Mouse (Mus musculus) hindbrain, embryonic 11.5 days (tissue): ENCODE data around the gene Prune2. TPM values are rescaled to one million over a fixed set of nuclear protein-coding genes. Genes with fewer than 3 reads are reported as not detected.

Experiments used
- ATAC-seq: fragments of 200-750 bp; cut with Nextera tagmentation; 2 replicates; pipeline ENCODE4 v1.8.0; 2017; ENCODE audit warnings: mild to moderate bottlenecking, moderate TSS enrichment, moderate library complexity; ENCODE audit not compliant: low FRiP score
- DNase-seq: peaks from one replicate; pipeline ENCODE4 v3.0.0-alpha.2; 2015; ENCODE audit warnings: low spot score
- H3K27ac ChIP-seq: fragments of 300-500 bp; sonication (generic); 2 replicates; pipeline ENCODE4 v1.5.1; 2014; ENCODE audit warnings: mild to moderate bottlenecking, low read depth, low read length
- H3K27me3 ChIP-seq: fragments of 300-500 bp; sonication (generic); 2 replicates; pipeline ENCODE4 v1.6.1; 2014; ENCODE audit warnings: mild to moderate bottlenecking, low read length, moderate library complexity, mixed read lengths; ENCODE audit not compliant: control insufficient read depth, insufficient read depth
- H3K36me3 ChIP-seq: fragments of 300-500 bp; sonication (generic); 2 replicates; pipeline ENCODE4 v1.6.1; 2014; ENCODE audit warnings: mild to moderate bottlenecking, low read length, moderate library complexity, mixed read lengths; ENCODE audit not compliant: control insufficient read depth, insufficient read depth
- H3K4me1 ChIP-seq: fragments of 300-500 bp; sonication (generic); replicated peaks from 2 replicates; pipeline ENCODE4 v1.6.1; 2014; ENCODE audit warnings: low read length, mixed read lengths; ENCODE audit not compliant: control insufficient read depth, insufficient read depth
- H3K4me2 ChIP-seq: fragments of 300-500 bp; sonication (generic); replicated peaks from 2 replicates; pipeline ENCODE4 v1.6.1; 2014; ENCODE audit warnings: mild to moderate bottlenecking, low read depth, low read length
- H3K4me3 ChIP-seq: fragments of 300-500 bp; sonication (generic); 2 replicates; pipeline ENCODE4 v1.5.1; 2014; ENCODE audit warnings: low read depth, low read length
- H3K9ac ChIP-seq: fragments of 300-500 bp; sonication (generic); 2 replicates; pipeline ENCODE4 v1.6.1; 2014; ENCODE audit warnings: low read depth, low read length
- H3K9me3 ChIP-seq: fragments of 300-500 bp; sonication (generic); 2 replicates; pipeline ENCODE4 v1.6.1; 2016; ENCODE audit warnings: low read length; ENCODE audit not compliant: control insufficient read depth
- WGBS: fragments of 180-500 bp; shearing (Covaris S2); extraction: QIAGEN DNeasy Blood & Tissue Kit; methylation state at CpG from one replicate; pipeline ENCODE4 v1.1.7; 2014; 5-methylcytosine and 5-hydroxymethylcytosine counted together
- polyA plus RNA-seq: library from polyadenylated mRNA; unstranded; fragments of >200 nt; fragmentation: Nextera tagmentation; extraction: Ambion mirVana; gene quantifications from 2 replicates; pipeline ENCODE4 v1.2.1, GENCODE M21; 2014

Prune2 gene
- polyA plus RNA-seq, 1 experiment from 2014 or later, result 2.9 TPM

DNA sequence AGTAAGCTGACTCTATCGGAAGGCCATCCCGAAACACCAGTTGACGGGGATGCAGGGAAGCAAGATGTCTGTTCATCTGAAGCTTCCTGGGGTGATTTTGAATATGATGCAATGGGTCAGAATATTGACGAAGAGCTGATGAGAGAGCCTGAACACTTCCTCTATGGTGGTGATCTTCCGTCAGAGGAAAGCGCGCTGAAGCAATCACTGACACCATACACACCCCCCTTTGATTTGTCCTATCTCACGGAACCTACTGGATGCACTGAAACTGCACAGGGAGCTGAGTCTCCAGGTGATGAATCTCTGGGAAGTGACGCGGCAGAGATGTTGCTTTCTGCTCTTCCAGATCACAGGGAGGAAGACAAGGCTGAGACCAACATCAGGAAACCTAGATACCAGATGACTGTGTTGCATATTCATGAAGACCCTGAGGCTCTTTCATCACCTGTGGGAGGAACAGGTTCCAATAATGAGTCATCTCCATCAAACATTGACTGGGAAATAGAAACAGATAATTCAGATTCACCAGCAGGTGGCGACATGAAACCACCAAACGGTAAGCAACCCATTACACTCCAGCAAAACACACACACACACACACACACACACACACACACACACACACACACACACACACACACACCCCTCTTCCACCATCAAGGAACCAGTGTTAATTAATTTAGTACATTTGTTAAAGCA, 168.3 kb downstream of the Prune2 start:
- Histone ChIP-seq H3K4me1 (no peaks in the 10 kb centered on the region), H3K4me3 (no peak overlapping the region), H3K27me3 (no peaks in the 10 kb centered on the region), H3K36me3 (no peaks in the 10 kb centered on the region), H3K9me3 (no peaks in the 10 kb centered on the region), H3K27ac (no peak overlapping the region), H3K4me2 (no peak overlapping the region), H3K9ac (no peak overlapping the region)
- peak; percentile 62 for DNase-seq
- peak; percentile 45; the same call in 1 of the 2 replicates for ATAC-seq
- WGBS, result 66% methylated on average over 12 of the region's 12 CpGs

DNA sequence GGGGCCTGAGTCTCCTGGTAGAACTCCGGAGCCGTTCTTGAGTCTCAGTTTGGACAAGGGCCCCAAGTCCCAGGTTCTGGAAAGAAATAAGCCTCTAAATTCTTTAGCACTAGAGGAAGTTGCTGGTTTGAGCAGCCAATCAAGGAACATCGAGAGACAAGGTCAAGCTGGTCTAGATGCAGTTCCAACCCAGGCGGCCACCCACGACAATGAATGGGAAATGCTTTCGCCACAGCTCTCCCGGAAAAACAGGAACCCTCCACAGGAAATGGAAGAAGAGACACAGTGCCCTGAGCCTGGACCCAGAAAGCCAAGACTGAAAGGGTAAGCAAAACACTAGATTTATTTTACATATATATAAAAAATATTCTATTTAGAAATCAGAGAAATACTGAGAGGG, 169.5 kb downstream of the Prune2 start:
- Histone ChIP-seq H3K9ac (no peak overlapping the region), H3K36me3 (no peaks in the 10 kb centered on the region), H3K27me3 (no peaks in the 10 kb centered on the region), H3K27ac (no peak overlapping the region), H3K4me1 (no peaks in the 10 kb centered on the region), H3K4me3 (no peak overlapping the region), H3K9me3 (no peaks in the 10 kb centered on the region), H3K4me2 (no peak overlapping the region)
- no peak for DNase-seq
- no peak for ATAC-seq
- WGBS, result 82% methylated on average over 7 of the region's 7 CpGs

DNA sequence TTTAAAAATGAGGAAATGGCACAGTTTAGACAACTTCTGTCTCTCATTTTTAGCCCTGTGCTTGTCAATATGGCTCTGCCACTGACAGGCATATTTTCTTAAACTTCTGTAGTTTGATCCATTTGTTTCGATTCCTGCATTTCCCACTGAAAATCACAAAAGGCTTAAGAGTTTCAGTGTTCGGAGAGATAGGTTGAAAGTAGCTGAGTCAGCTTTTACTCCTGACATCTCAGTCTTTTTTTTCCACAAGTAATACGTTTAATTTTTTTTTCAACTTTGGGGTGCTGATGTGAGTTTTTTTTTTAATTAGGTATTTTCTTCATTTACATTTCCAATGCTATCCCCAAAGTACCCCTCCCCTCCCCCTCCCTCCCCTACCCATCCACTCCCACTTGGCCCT, 174.6 kb downstream of the Prune2 start:
- H3K36me3 ChIP-seq, result no peaks in the 10 kb centered on the region
- ATAC-seq, result no peak
- H3K4me1 ChIP-seq, result no peaks in the 10 kb centered on the region
- no peaks in the 10 kb centered on the region for H3K27me3 ChIP-seq
- no peaks in the 10 kb centered on the region for H3K9me3 ChIP-seq
- H3K4me3 ChIP-seq, result no peak overlapping the region
- no peak for DNase-seq
- no peak overlapping the region for H3K9ac ChIP-seq
- no peak overlapping the region for H3K4me2 ChIP-seq
- WGBS, result 88% methylated on average over 3 of the region's 3 CpGs
- H3K27ac ChIP-seq, result no peak overlapping the region

DNA sequence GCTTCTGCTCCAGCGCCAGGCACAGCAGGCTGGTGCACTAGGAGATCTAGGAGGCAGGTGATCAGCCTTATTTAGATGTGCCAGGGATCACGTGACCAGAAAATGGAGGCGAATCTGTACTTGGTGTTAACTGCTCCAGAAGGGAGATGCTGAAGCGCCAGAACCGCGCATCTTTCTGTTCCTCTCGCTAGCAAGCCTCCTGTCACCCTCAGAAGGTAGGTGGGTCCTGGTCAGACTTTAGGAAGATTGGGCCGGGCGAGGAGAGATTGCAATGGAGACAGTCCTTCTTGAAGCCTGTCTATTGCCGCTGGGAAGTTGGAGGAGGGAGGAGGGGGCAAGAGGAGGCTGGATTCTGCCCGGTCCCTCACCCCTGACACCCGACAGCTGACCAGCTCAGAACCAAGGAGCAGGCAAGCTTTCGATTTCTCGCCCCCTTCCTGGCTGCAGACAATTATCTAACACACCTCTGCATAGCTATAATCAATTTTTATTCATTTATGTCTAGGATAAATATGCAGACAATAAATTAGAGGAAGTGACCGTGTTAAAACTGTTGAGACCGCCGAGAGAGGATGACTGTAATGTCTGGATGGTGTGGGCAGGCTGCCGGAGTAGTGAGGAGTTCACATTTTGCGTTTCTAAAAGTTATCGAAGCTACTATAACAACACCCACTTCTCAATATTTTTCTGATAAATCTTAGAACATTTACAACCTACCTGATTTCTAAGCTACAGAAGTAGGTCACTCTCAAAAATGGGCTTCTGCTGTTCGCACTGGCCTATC, 181.0 kb downstream of the Prune2 start:
- Histone ChIP-seq H3K4me3 (peak overlapping the region; percentile 38), H3K4me2 (peak overlapping the region; percentile 52), H3K9ac (peak overlapping the region; percentile 53), H3K27ac (no peak overlapping the region), H3K4me1 (0 out of 2 replicates have a peak, but pooled peaks cover 2% of the 10 kb centered on the region), H3K9me3 (no peaks in the 10 kb centered on the region), H3K27me3 (no peaks in the 10 kb centered on the region), H3K36me3 (no peaks in the 10 kb centered on the region)
- WGBS, result 8% methylated on average over 21 of the region's 21 CpGs
- ATAC-seq (peak; percentile 87), DNase-seq (peak; percentile 64)

DNA sequence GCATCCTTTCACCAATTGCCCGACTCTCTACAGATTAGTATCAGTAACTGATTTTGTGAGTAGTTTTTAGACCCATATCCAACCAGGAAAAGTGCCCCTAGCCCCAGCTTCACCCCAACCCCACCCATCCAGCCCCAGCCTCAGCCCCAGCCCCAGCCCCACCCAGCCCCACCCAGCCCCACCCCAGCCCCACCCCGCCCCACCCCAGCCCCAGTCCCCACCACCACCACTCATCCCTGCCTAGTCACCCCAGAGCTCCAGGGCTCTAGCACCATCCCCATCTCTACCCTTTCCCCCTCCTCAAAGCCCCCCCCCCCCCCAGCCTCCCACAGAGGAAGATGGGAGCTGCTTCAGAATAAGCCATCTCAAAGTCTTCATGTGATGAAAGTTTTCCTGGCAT, 181.7 kb downstream of the Prune2 start:
- Histone ChIP-seq H3K27ac (no peak overlapping the region), H3K27me3 (no peaks in the 10 kb centered on the region), H3K4me3 (no peak overlapping the region), H3K9ac (no peak overlapping the region), H3K9me3 (no peaks in the 10 kb centered on the region), H3K36me3 (no peaks in the 10 kb centered on the region), H3K4me2 (no peak overlapping the region), H3K4me1 (0 out of 2 replicates have a peak, but pooled peaks cover 2% of the 10 kb centered on the region)
- DNase-seq (no peak), ATAC-seq (0 out of 2 replicates have a peak, but pooled peaks have one; percentile 21)
- WGBS, result 17% methylated on average over 1 of the region's 2 CpGs

DNA sequence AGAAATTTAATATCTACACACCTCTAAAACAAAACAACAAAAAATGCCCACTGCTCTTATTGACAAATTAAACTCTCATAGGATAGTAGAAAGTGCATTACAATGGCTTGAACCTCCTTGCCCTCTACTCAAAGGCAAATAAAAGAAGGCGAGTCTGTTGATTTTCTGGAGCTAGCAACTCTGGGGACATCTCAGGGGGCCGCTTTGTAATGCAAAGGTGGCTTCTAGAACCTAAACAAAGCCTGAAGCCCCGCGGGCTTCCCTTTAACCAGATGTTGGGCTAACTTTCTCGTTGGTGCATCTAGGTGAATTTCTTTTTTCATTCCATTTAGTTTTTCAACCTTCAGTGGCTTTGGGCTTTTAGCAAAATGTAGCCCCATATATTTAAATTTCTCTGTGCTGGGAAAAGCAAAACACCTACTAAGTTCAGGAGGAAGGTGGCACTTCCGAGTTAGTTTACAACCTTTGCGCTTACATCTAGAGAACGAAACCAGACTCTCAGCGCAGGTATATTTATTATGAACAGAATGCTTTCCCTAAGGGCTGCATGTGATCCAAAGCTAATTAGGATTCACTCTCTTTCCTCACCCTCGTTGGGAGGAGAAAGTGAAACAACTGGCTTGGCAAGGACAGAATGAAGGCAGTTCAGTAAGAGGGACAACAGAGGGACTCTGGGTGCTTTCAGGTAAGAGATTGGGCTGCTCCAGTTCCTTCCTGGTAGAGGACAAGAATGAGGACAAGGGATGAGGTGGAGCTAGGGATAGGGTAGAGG, 182.4 kb downstream of the Prune2 start:
- ATAC-seq, result no peak
- no peak overlapping the region for H3K4me2 ChIP-seq

DNA sequence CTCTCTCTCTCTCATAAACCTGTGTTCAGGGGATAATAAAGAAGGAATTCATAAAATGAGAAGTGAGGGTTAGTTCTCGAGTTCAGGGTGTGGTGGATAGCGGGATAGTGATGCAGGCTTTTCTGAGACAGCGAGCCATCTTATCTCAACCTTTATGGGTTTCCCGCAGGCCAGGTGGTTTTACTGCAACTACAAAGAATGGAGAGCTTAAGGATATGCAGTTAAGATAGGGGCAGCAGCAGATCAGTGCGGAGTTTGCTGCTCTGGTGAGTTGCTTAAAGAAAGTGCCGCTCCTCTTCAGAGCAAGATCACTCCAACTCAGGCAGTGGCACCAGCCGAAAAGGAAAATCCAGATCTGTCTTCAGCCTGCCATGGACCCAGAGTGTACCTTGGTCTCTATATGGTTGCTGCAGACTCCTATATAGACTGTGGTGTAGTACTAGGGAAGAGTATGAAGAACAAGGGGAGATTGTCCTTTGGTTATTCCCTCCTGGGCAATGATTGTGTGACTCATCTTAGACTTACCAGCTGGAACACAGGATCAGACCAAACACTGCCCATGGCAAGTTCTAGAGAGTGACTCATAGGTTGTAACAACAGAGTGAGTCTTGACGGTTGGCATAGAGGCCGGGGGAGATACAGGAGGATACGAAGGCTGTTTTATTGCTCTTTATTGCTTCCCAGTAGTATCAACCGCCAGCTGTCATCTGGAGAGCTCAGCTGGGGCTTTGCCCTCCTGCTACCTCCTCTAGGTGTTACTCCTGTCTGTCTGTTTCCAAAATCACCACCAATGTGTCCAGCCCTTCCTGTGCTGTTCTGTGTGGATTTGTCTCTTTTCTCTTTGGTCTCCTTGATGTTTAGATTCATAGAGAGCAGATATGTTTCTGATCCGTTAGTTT, 184.3 kb downstream of the Prune2 start:
- WGBS, result 88% methylated on average over 12 of the region's 12 CpGs
- no peak overlapping the region for H3K27ac ChIP-seq
- ATAC-seq, result no peak

More for the DNA sequence above, 182.4 kb downstream of the Prune2 start:
- 0 out of 2 replicates have a peak, but pooled peaks cover 2% of the 10 kb centered on the region for H3K4me1 ChIP-seq
- H3K9ac ChIP-seq, result no peak overlapping the region
- DNase-seq, result no peak
- H3K4me3 ChIP-seq, result no peak overlapping the region
- no peaks in the 10 kb centered on the region for H3K36me3 ChIP-seq
- WGBS, result 19% methylated on average over 10 of the region's 10 CpGs
- H3K27me3 ChIP-seq, result no peaks in the 10 kb centered on the region
- H3K27ac ChIP-seq, result no peak overlapping the region
- no peaks in the 10 kb centered on the region for H3K9me3 ChIP-seq

DNA sequence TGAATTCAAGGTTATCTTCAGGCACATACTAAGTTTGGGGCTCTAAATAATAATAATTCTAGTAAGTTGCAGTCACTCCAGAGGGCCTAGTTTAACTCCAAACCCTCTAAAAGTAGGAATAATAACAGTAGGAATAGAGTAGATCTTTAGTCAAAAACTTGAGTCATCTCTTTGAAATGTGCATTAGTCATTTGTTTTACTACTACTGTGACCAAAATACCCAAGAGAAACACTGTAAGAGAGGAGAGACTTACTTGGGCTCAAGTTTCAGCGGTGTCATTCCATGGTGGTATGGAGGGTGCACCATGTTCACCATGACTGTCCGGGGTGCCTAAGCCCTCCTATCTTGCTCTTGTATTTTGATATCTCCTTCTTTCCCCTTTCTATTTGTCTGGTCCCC, 187.3 kb downstream of the Prune2 start:
- Histone ChIP-seq H3K4me2 (no peak overlapping the region), H3K36me3 (no peaks in the 10 kb centered on the region), H3K9me3 (no peaks in the 10 kb centered on the region), H3K27me3 (no peaks in the 10 kb centered on the region), H3K27ac (no peak overlapping the region), H3K4me1 (0 out of 2 replicates have a peak, but pooled peaks cover under 1% of the 10 kb centered on the region), H3K9ac (no peak overlapping the region), H3K4me3 (no peak overlapping the region)
- WGBS, result 84% methylated on average over 2 of the region's 2 CpGs
- ATAC-seq (no peak), DNase-seq (no peak)

More for the DNA sequence above, 184.3 kb downstream of the Prune2 start:
- H3K36me3 ChIP-seq, result no peaks in the 10 kb centered on the region
- H3K4me1 ChIP-seq, result 0 out of 2 replicates have a peak, but pooled peaks cover 2% of the 10 kb centered on the region
- H3K4me3 ChIP-seq, result no peak overlapping the region
- H3K9ac ChIP-seq, result no peak overlapping the region
- H3K27me3 ChIP-seq, result no peaks in the 10 kb centered on the region
- no peaks in the 10 kb centered on the region for H3K9me3 ChIP-seq
- no peak for DNase-seq
- H3K4me2 ChIP-seq, result no peak overlapping the region
